8 mouse cellular contexts compared by ENCODE assay signal in genomic region chr9:72925935-72926258, GRCm38 (mm10). TPM values are rescaled to one million over a fixed set of nuclear protein-coding genes. Genes with fewer than 3 reads are reported as not detected.
DNase-seq lines count a peak whose midpoint lies in the region; ATAC-seq lines count a peak whose summit lies in the region.

No protein-coding gene starts in this region.

- ATAC-seq in kidney, embryonic 15.5 days (replicated peaks; ENCODE audit: low FRiP score): peak; percentile 64
- ATAC-seq in hindbrain, embryonic 12.5 days (ENCODE audit: low FRiP score): peak; percentile 70
- peak; percentile 67 for ATAC-seq in midbrain, embryonic 12.5 days (ENCODE audit: low FRiP score, low read depth)

- H3K9ac ChIP-seq in kidney, embryonic 15.5 days: peak overlapping the region; percentile 85
- peak overlapping the region; percentile 96 for H3K9ac ChIP-seq in hindbrain, embryonic 12.5 days
- peak overlapping the region; percentile 91 for H3K9ac ChIP-seq in midbrain, embryonic 12.5 days (replicated peaks)

- H3K4me1 ChIP-seq in kidney, embryonic 15.5 days: peaks cover 19% of the 10 kb centered on the region
- H3K4me1 ChIP-seq in embryonic facial prominence, embryonic 10.5 days: peaks cover 30% of the 10 kb centered on the region
- H3K4me1 ChIP-seq in hindbrain, embryonic 12.5 days: peaks cover 25% of the 10 kb centered on the region
- H3K4me1 ChIP-seq in midbrain, embryonic 12.5 days: peaks cover 27% of the 10 kb centered on the region

- H3K4me3 ChIP-seq in kidney, embryonic 15.5 days (replicated peaks): peak overlapping the region; percentile 62
- H3K4me3 ChIP-seq in embryonic facial prominence, embryonic 10.5 days: peak overlapping the region; percentile 87
- peak overlapping the region; percentile 72 for H3K4me3 ChIP-seq in hindbrain, embryonic 12.5 days
- peak overlapping the region; percentile 90 for H3K4me3 ChIP-seq in midbrain, embryonic 12.5 days

- H3K27ac ChIP-seq in kidney, embryonic 15.5 days: peak overlapping the region; percentile 68
- H3K27ac ChIP-seq in embryonic facial prominence, embryonic 10.5 days (replicated peaks): peak overlapping the region; percentile 95
- H3K27ac ChIP-seq in hindbrain, embryonic 12.5 days: peak overlapping the region; percentile 87
- H3K27ac ChIP-seq in midbrain, embryonic 12.5 days (replicated peaks): peak overlapping the region; percentile 82

- H3K36me3 ChIP-seq in kidney, embryonic 15.5 days: no peaks in the 10 kb centered on the region
- H3K36me3 ChIP-seq in embryonic facial prominence, embryonic 10.5 days (replicated peaks): peaks cover 17% of the 10 kb centered on the region
- H3K36me3 ChIP-seq in hindbrain, embryonic 12.5 days: no peaks in the 10 kb centered on the region
- H3K36me3 ChIP-seq in midbrain, embryonic 12.5 days: 0 out of 2 replicates have a peak, but pooled peaks cover 3% of the 10 kb centered on the region

- no peaks in the 10 kb centered on the region for H3K27me3 ChIP-seq in kidney, embryonic 15.5 days
- H3K27me3 ChIP-seq in embryonic facial prominence, embryonic 10.5 days (replicated peaks; ENCODE audit: low read depth, poor library complexity, severe bottlenecking): peaks cover 38% of the 10 kb centered on the region
- no peaks in the 10 kb centered on the region for H3K27me3 ChIP-seq in hindbrain, embryonic 12.5 days
- H3K27me3 ChIP-seq in midbrain, embryonic 12.5 days: peaks cover 17% of the 10 kb centered on the region

- DNase-seq in kidney, adult 9 months: no peak
- DNase-seq in embryonic facial prominence, embryonic 10.5 days (ENCODE audit: low spot score): no peak
- DNase-seq in cerebellum, postnatal 10 days: no peak
- DNase-seq in adrenal gland, adult 18-20 months (ENCODE audit: low spot score in 2 of 2): no peak
- DNase-seq in right cerebral cortex, postnatal 25 days: no peak

- WGBS in kidney, embryonic 15.5 days: 1% methylated on average over 19 of the region's 20 CpGs
- WGBS in embryonic facial prominence, embryonic 10.5 days: 1% methylated on average over 20 of the region's 20 CpGs
- WGBS in hindbrain, embryonic 12.5 days: 1% methylated on average over 20 of the region's 20 CpGs
- WGBS in midbrain, embryonic 12.5 days: 2% methylated on average over 20 of the region's 20 CpGs

- H3K9me3 ChIP-seq in kidney, embryonic 15.5 days (replicated peaks): no peaks in the 10 kb centered on the region
- H3K9me3 ChIP-seq in embryonic facial prominence, embryonic 10.5 days: no peaks in the 10 kb centered on the region
- no peaks in the 10 kb centered on the region for H3K9me3 ChIP-seq in hindbrain, embryonic 12.5 days (replicated peaks)
- H3K9me3 ChIP-seq in midbrain, embryonic 12.5 days: no peaks in the 10 kb centered on the region

- peak overlapping the region; percentile 95 for H3K4me2 ChIP-seq in kidney, embryonic 15.5 days
- H3K4me2 ChIP-seq in hindbrain, embryonic 12.5 days (replicated peaks): peak overlapping the region; percentile 91
- H3K4me2 ChIP-seq in midbrain, embryonic 12.5 days (replicated peaks): peak overlapping the region; percentile 95

RNA-seq across cellular contexts. Expression of gene Pygo1, which starts 0.5 kb away (rescaled TPM):
- 5.4 TPM in 2 replicates for polyA plus RNA-seq in kidney, embryonic 15.5 days (2015; fragmentation: Nextera tagmentation; extraction: Ambion mirVana)
- polyA plus RNA-seq in embryonic facial prominence, embryonic 10.5 days (2016; fragmentation: Nextera tagmentation; extraction: Ambion mirVana): 6.5 and 7.3 TPM in 2 replicates
- 14.2 and 15.0 TPM in 2 replicates for polyA plus RNA-seq in hindbrain, embryonic 12.5 days (2016; fragmentation: Nextera tagmentation; extraction: Ambion mirVana)
- 11.4 and 13.7 TPM in 2 replicates for polyA plus RNA-seq in midbrain, embryonic 12.5 days (2016; fragmentation: Nextera tagmentation; extraction: Ambion mirVana)
- 1 to 10 TPM; 3.4 to 3.7 TPM for total RNA-seq in adrenal gland, adult 18-20 months (2021)

RNA-seq across cellular contexts. Expression of gene Dyx1c1, which starts 32.7 kb away (rescaled TPM):
- 1.9 and 2.8 TPM in 2 replicates for polyA plus RNA-seq in kidney, embryonic 15.5 days (2015; fragmentation: Nextera tagmentation; extraction: Ambion mirVana)
- polyA plus RNA-seq in embryonic facial prominence, embryonic 10.5 days (2016; fragmentation: Nextera tagmentation; extraction: Ambion mirVana): 1.7 and 2.0 TPM in 2 replicates
- 2.6 and 2.7 TPM in 2 replicates for polyA plus RNA-seq in hindbrain, embryonic 12.5 days (2016; fragmentation: Nextera tagmentation; extraction: Ambion mirVana)
- polyA plus RNA-seq in midbrain, embryonic 12.5 days (2016; fragmentation: Nextera tagmentation; extraction: Ambion mirVana): 1.6 and 1.9 TPM in 2 replicates
- 1 to 10 TPM in 1 of 2 experiments, under 1 TPM in 1; 0.99 to 1.2 TPM for total RNA-seq in adrenal gland, adult 18-20 months (2021)

RNA-seq across cellular contexts. Expression of gene Gm44503, which starts 32.8 kb away (rescaled TPM):
- polyA plus RNA-seq in kidney, embryonic 15.5 days (2015; fragmentation: Nextera tagmentation; extraction: Ambion mirVana): not detected in 2 replicates
- polyA plus RNA-seq in embryonic facial prominence, embryonic 10.5 days (2016; fragmentation: Nextera tagmentation; extraction: Ambion mirVana): not detected in 2 replicates
- polyA plus RNA-seq in hindbrain, embryonic 12.5 days (2016; fragmentation: Nextera tagmentation; extraction: Ambion mirVana): not detected in 2 replicates
- 0.54 TPM in 1 of 2 replicates, not detected in the other for polyA plus RNA-seq in midbrain, embryonic 12.5 days (2016; fragmentation: Nextera tagmentation; extraction: Ambion mirVana)
- total RNA-seq in adrenal gland, adult 18-20 months (2021): not detected

RNA-seq across cellular contexts. Expression of gene Ccpg1os, which starts 59.3 kb away (rescaled TPM):
- polyA plus RNA-seq in kidney, embryonic 15.5 days (2015; fragmentation: Nextera tagmentation; extraction: Ambion mirVana): 20.6 and 22.8 TPM in 2 replicates
- 15.1 and 16.1 TPM in 2 replicates for polyA plus RNA-seq in embryonic facial prominence, embryonic 10.5 days (2016; fragmentation: Nextera tagmentation; extraction: Ambion mirVana)
- polyA plus RNA-seq in hindbrain, embryonic 12.5 days (2016; fragmentation: Nextera tagmentation; extraction: Ambion mirVana): 26.5 and 27.9 TPM in 2 replicates
- polyA plus RNA-seq in midbrain, embryonic 12.5 days (2016; fragmentation: Nextera tagmentation; extraction: Ambion mirVana): 24.1 and 27.3 TPM in 2 replicates
- total RNA-seq in adrenal gland, adult 18-20 months (2021): 10 to 100 TPM; 12.2 to 13.9 TPM

RNA-seq across cellular contexts. Expression of gene Ccpg1, which starts 59.3 kb away (rescaled TPM):
- 34.7 and 36.6 TPM in 2 replicates for polyA plus RNA-seq in kidney, embryonic 15.5 days (2015; fragmentation: Nextera tagmentation; extraction: Ambion mirVana)
- polyA plus RNA-seq in embryonic facial prominence, embryonic 10.5 days (2016; fragmentation: Nextera tagmentation; extraction: Ambion mirVana): 14.1 and 17.1 TPM in 2 replicates
- polyA plus RNA-seq in hindbrain, embryonic 12.5 days (2016; fragmentation: Nextera tagmentation; extraction: Ambion mirVana): 38.7 and 44.3 TPM in 2 replicates
- 33.0 and 36.7 TPM in 2 replicates for polyA plus RNA-seq in midbrain, embryonic 12.5 days (2016; fragmentation: Nextera tagmentation; extraction: Ambion mirVana)
- total RNA-seq in adrenal gland, adult 18-20 months (2021): 100 to 1,000 TPM; 112 to 150 TPM
